Mouse (Mus musculus): ENCODE results near the gene Grk1.

Gene Grk1

GRCm38 (mm10) chr8:13428156-13428555 lies 23.3 kb downstream of the Grk1 start:
- DNase-seq (ENCODE audit: low read depth in 1 of 2, low spot score in 2 of 2), result no peak

GRCm38 (mm10) chr8:13430412-13430811 lies 25.5 kb downstream of the Grk1 start:
- no peak for DNase-seq (ENCODE audit: low read depth in 1 of 2, low spot score in 2 of 2)

GRCm38 (mm10) chr8:13430866-13431265 lies 26.0 kb downstream of the Grk1 start:
- DNase-seq (ENCODE audit: low read depth in 1 of 2, low spot score in 2 of 2), result no peak

- DNase-seq (ENCODE audit: low read depth in 1 of 2, low spot score in 2 of 2), result no peak
Measured at GRCm38 (mm10) chr8:13433130-13433529, 28.2 kb downstream of the Grk1 start.

- DNase-seq (ENCODE audit: low read depth in 1 of 2, low spot score in 2 of 2), result no peak
Measured at GRCm38 (mm10) chr8:13434889-13435288, 30.0 kb downstream of the Grk1 start, which contains the start of gene Tmem255b. Tmem255b (plus strand) TSS chr8:13435189.

GRCm38 (mm10) chr8:13436052-13436451 lies 31.2 kb downstream of the Grk1 start:
- DNase-seq (ENCODE audit: low read depth in 1 of 2, low spot score in 2 of 2), result no peak

- DNase-seq (ENCODE audit: low read depth in 1 of 2, low spot score in 2 of 2), result no peak
Measured at GRCm38 (mm10) chr8:13437531-13437930, 32.6 kb downstream of the Grk1 start.

GRCm38 (mm10) chr8:13442152-13442551 lies 37.3 kb downstream of the Grk1 start:
- DNase-seq (ENCODE audit: low read depth in 1 of 2, low spot score in 2 of 2), result no peak

GRCm38 (mm10) chr8:13446456-13446855 lies 41.6 kb downstream of the Grk1 start:
- no peak for DNase-seq (ENCODE audit: low read depth in 1 of 2, low spot score in 2 of 2)

- DNase-seq (ENCODE audit: low read depth in 1 of 2, low spot score in 2 of 2), result no peak
Measured at GRCm38 (mm10) chr8:13448145-13448544, 43.3 kb downstream of the Grk1 start.

GRCm38 (mm10) chr8:13451747-13452277 lies 46.9 kb downstream of the Grk1 start:
- DNase-seq (ENCODE audit: low read depth in 1 of 2, low spot score in 2 of 2), result no peak

- DNase-seq (ENCODE audit: low read depth in 1 of 2, low spot score in 2 of 2), result no peak
Measured at GRCm38 (mm10) chr8:13454341-13455113, 49.6 kb downstream of the Grk1 start.

- DNase-seq (ENCODE audit: low read depth in 1 of 2, low spot score in 2 of 2), result no peak
Measured at GRCm38 (mm10) chr8:13455295-13455694, 50.4 kb downstream of the Grk1 start.

GRCm38 (mm10) chr8:13459431-13459830 lies 54.5 kb downstream of the Grk1 start:
- no peak for DNase-seq (ENCODE audit: low read depth in 1 of 2, low spot score in 2 of 2)

- DNase-seq (ENCODE audit: low read depth in 1 of 2, low spot score in 2 of 2), result no peak
Measured at GRCm38 (mm10) chr8:13461085-13461765, 56.3 kb downstream of the Grk1 start.

- DNase-seq (ENCODE audit: low read depth in 1 of 2, low spot score in 2 of 2), result peak in 1 of 2 experiments; percentile 19
Measured at GRCm38 (mm10) chr8:13461843-13462242, 57.0 kb downstream of the Grk1 start.

- DNase-seq (ENCODE audit: low read depth in 1 of 2, low spot score in 2 of 2), result no peak
Measured at GRCm38 (mm10) chr8:13462392-13462791, 57.5 kb downstream of the Grk1 start.

GRCm38 (mm10) chr8:13465324-13465723 lies 60.4 kb downstream of the Grk1 start:
- DNase-seq (ENCODE audit: low read depth in 1 of 2, low spot score in 2 of 2), result no peak

GRCm38 (mm10) chr8:13466989-13467388 lies 62.1 kb downstream of the Grk1 start:
- no peak for DNase-seq (ENCODE audit: low read depth in 1 of 2, low spot score in 2 of 2)

- DNase-seq (ENCODE audit: low read depth in 1 of 2, low spot score in 2 of 2), result no peak
Measured at GRCm38 (mm10) chr8:13468737-13469136, 63.9 kb downstream of the Grk1 start.

GRCm38 (mm10) chr8:13471484-13471883 lies 66.6 kb downstream of the Grk1 start:
- DNase-seq (ENCODE audit: low read depth in 1 of 2, low spot score in 2 of 2), result no peak
